Mouse (Mus musculus) hindbrain, embryonic 16.5 days (tissue): ENCODE data around the gene Ccnc. TPM values are rescaled to one million over a fixed set of nuclear protein-coding genes. Genes with fewer than 3 reads are reported as not detected.
A peak's percentile ranks its signal among the peaks of the same experiment; 100 is the strongest.
"Not testable (repeated sequence)": the region's sequence is repeated elsewhere in the genome, so short reads cannot be mapped to it uniquely, and the experiment has no call there.

Source experiments
- ATAC-seq: fragments of 200-750 bp; cut with Nextera tagmentation; 2 replicates; pipeline ENCODE4 v1.8.0; 2017; ENCODE audit warnings: moderate TSS enrichment, moderate library complexity
- H3K27ac ChIP-seq: fragments of 300-500 bp; sonication (generic); 2 replicates; pipeline ENCODE4 v1.5.1; 2014; ENCODE audit warnings: low read depth, mild to moderate bottlenecking, control low read depth, low read length, moderate library complexity
- H3K27me3 ChIP-seq: fragments of 300-500 bp; sonication (generic); replicated peaks from 2 replicates; pipeline ENCODE4 v1.6.1; 2014; ENCODE audit warnings: low read length; ENCODE audit not compliant: control insufficient read depth, insufficient read depth
- H3K36me3 ChIP-seq: fragments of 300-500 bp; sonication (generic); 2 replicates; pipeline ENCODE4 v1.6.1; 2014; ENCODE audit warnings: mild to moderate bottlenecking, low read length, moderate library complexity, mixed read lengths; ENCODE audit not compliant: control insufficient read depth, insufficient read depth
- H3K4me1 ChIP-seq: fragments of 300-500 bp; sonication (generic); 2 replicates; pipeline ENCODE4 v1.6.1; 2014; ENCODE audit warnings: low read depth, low read length; ENCODE audit not compliant: control insufficient read depth, insufficient read depth
- H3K4me2 ChIP-seq: fragments of 300-500 bp; sonication (generic); 2 replicates; pipeline ENCODE4 v1.6.1; 2014; ENCODE audit warnings: mild to moderate bottlenecking, low read length, control low read depth, moderate library complexity
- H3K4me3 ChIP-seq: fragments of 300-500 bp; sonication (generic); 2 replicates; pipeline ENCODE4 v1.5.1; 2014; ENCODE audit warnings: mild to moderate bottlenecking, low read length, control low read depth, moderate library complexity
- H3K9ac ChIP-seq: fragments of 300-500 bp; sonication (generic); 2 replicates; pipeline ENCODE4 v1.6.1; 2014; ENCODE audit warnings: low read depth, mild to moderate bottlenecking, control low read depth, low read length, moderate library complexity
- H3K9me3 ChIP-seq: fragments of 300-500 bp; sonication (generic); 2 replicates; pipeline ENCODE4 v1.6.1; 2014; ENCODE audit warnings: mild to moderate bottlenecking, low read length, moderate library complexity; ENCODE audit not compliant: control insufficient read depth
- WGBS: fragments of 180-500 bp; shearing (Covaris S2); extraction: QIAGEN DNeasy Blood & Tissue Kit; methylation state at CpG from one replicate; pipeline ENCODE4 v1.1.7; 2014; 5-methylcytosine and 5-hydroxymethylcytosine counted together
- polyA plus RNA-seq: library from polyadenylated mRNA; unstranded; fragments of >200 nt; fragmentation: Nextera tagmentation; extraction: Ambion mirVana; gene quantifications from 2 replicates; pipeline ENCODE4 v1.2.1, GENCODE M21; 2015

Gene Ccnc
- polyA plus RNA-seq, 1 experiment from 2014 or later, result 72.4 TPM

DNA sequence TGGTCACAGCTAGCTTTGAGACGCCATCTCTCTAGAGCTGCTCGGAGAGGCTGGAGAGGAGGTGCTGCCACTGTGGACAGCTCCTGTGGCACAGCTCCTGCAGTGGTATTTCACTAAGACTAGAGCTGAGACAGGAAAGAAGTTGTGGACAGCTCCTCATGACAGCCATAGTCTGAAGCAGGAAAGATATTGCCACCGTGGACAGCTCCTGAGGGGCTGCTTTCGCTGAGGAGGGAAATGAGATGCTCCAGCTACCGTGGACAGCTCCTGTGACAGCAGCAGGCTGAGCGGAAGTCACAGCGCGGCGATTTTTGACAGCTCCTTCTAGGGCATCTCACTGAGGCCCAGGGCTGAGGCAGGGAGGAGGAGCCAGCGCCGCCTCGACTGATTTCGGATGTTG is 15.4 kb upstream of the Ccnc start:
- Histone ChIP-seq H3K27ac (no peak overlapping the region), H3K4me2 (peak overlapping the region; percentile 49), H3K9ac (peak overlapping the region; percentile 33; the same call in 1 of the 2 replicates), H3K4me1 (peaks cover 4% of the 10 kb centered on the region), H3K9me3 (no peaks in the 10 kb centered on the region), H3K4me3 (peak overlapping the region; percentile 28), H3K36me3 (no peaks in the 10 kb centered on the region), H3K27me3 (no peaks in the 10 kb centered on the region)
- peak; percentile 89 for ATAC-seq
- 6% methylated on average over 13 of the region's 13 CpGs for WGBS

- no peak for ATAC-seq
- Histone ChIP-seq H3K4me1 (no peaks in the 10 kb centered on the region), H3K4me3 (no peak overlapping the region), H3K27ac (no peak overlapping the region), H3K4me2 (no peak overlapping the region), H3K27me3 (no peaks in the 10 kb centered on the region), H3K36me3 (no peaks in the 10 kb centered on the region), H3K9ac (no peak overlapping the region), H3K9me3 (no peaks in the 10 kb centered on the region)
- WGBS, result 35% methylated on average over 7 of the region's 7 CpGs
Measured at GRCm38 (mm10) chr4:21722752-21723334, 4.7 kb upstream of the Ccnc start.

- peaks cover 11% of the 10 kb centered on the region for H3K4me1 ChIP-seq
- H3K4me2 ChIP-seq, result peak overlapping the region; percentile 69
- H3K27me3 ChIP-seq, result no peaks in the 10 kb centered on the region
- no peaks in the 10 kb centered on the region for H3K9me3 ChIP-seq
- H3K27ac ChIP-seq, result peak overlapping the region; percentile 82
- ATAC-seq, result peak; percentile 45
- peak overlapping the region; percentile 85 for H3K9ac ChIP-seq
- peak overlapping the region; percentile 74 for H3K4me3 ChIP-seq
- no peaks in the 10 kb centered on the region for H3K36me3 ChIP-seq
- WGBS, result under 1% methylated on average over 22 of the region's 22 CpGs
Measured at GRCm38 (mm10) chr4:21726912-21727614, 438 bp upstream of the Ccnc start.

GRCm38 (mm10) chr4:21739169-21739568 is 11.7 kb downstream of the Ccnc start:
- no peak overlapping the region for H3K27ac ChIP-seq
- H3K4me3 ChIP-seq, result no peak overlapping the region
- WGBS, result 94% methylated on average over 4 of the region's 4 CpGs
- no peak overlapping the region for H3K4me2 ChIP-seq
- H3K9me3 ChIP-seq, result no peaks in the 10 kb centered on the region
- H3K36me3 ChIP-seq, result peaks cover 9% of the 10 kb centered on the region; the same call in 1 of the 2 replicates
- H3K4me1 ChIP-seq, result no peaks in the 10 kb centered on the region
- ATAC-seq, result no peak
- no peak overlapping the region for H3K9ac ChIP-seq
- no peaks in the 10 kb centered on the region for H3K27me3 ChIP-seq

DNA sequence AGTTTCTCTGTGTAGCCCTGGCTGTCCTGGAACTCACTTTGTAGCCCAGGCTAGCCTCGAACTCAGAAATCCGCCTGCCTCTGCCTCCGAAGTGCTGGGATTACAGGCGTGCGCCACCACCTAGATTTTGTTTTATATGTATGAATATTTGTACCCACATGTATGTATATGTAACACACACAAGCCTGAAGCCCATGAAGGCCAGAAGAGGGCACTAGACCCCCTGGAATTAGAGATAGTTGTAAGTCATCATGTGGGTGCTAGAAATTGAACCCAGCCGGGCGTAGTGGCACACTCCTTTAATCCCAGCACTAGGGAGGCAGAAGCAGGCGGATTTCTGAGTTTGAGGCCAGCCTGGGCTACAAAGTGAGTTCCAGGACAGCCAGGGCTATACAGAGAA is 16.6 kb downstream of the Ccnc start:
- H3K9ac ChIP-seq, H3K4me2 ChIP-seq, H3K4me1 ChIP-seq, H3K27ac ChIP-seq, ATAC-seq, H3K27me3 ChIP-seq, H3K4me3 ChIP-seq, H3K9me3 ChIP-seq, H3K36me3 ChIP-seq: not testable (repeated sequence)
- WGBS, result 98% methylated on average over 8 of the region's 8 CpGs

- Histone ChIP-seq H3K9me3 (no peaks in the 10 kb centered on the region), H3K9ac (no peak overlapping the region), H3K4me1 (no peaks in the 10 kb centered on the region), H3K27ac (no peak overlapping the region), H3K4me2 (no peak overlapping the region), H3K36me3 (peaks cover 6% of the 10 kb centered on the region; the same call in 1 of the 2 replicates), H3K4me3 (no peak overlapping the region), H3K27me3 (no peaks in the 10 kb centered on the region)
- WGBS, result 89% methylated on average over 5 of the region's 5 CpGs
- no peak for ATAC-seq
Measured at GRCm38 (mm10) chr4:21745723-21746122, 18.2 kb downstream of the Ccnc start.

DNA sequence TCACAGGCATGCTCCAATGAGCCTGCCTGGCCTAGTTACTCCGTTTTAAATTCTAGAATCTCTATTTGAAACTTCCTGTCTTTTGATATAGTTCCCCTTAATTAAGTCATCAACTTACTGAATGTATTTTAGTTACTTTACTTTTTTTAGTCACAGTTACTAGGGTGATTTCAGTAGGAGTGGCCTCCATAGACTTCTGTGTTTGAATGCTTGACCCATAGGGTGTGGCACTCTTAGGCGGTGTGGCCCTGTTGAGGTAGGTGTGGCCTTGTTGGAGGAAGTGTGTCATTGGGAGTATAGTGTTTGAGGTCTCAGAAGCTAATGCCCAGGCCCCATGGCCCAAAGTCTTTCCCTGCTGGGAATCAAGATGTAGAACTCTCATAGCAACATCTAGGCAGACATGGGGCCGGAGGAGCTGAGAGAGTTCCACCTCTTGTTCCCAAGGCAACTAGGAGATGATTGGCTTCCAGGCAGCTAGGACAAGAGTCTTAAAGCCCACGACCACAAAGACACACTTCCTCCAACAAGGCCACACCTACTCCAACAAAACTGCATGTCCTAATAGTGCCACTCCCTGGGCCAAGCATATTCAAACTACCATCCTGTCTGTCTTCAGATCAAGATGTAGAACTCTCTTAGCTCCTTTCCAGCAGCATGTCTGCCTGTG is 27.8 kb downstream of the Ccnc start:
- no peak for ATAC-seq
- H3K4me2 ChIP-seq, result no peak overlapping the region
- no peaks in the 10 kb centered on the region for H3K4me1 ChIP-seq
- H3K27ac ChIP-seq, result no peak overlapping the region
- WGBS, result 69% methylated on average over 4 of the region's 4 CpGs
- peaks cover 6% of the 10 kb centered on the region; the same call in 1 of the 2 replicates for H3K36me3 ChIP-seq
- no peak overlapping the region for H3K4me3 ChIP-seq
- H3K9ac ChIP-seq, result no peak overlapping the region
- H3K27me3 ChIP-seq, result no peaks in the 10 kb centered on the region
- no peaks in the 10 kb centered on the region for H3K9me3 ChIP-seq

GRCm38 (mm10) chr4:21758860-21759259 is 31.4 kb downstream of the Ccnc start:
- Histone ChIP-seq H3K9me3 (no peaks in the 10 kb centered on the region), H3K4me2 (no peak overlapping the region), H3K4me1 (no peaks in the 10 kb centered on the region), H3K27me3 (no peaks in the 10 kb centered on the region), H3K4me3 (no peak overlapping the region), H3K36me3 (peaks cover 6% of the 10 kb centered on the region; the same call in 1 of the 2 replicates), H3K9ac (no peak overlapping the region), H3K27ac (no peak overlapping the region)
- ATAC-seq, result no peak
- 52% methylated on average over 1 of the region's 1 CpGs for WGBS

- no peak overlapping the region for H3K4me2 ChIP-seq
- no peak overlapping the region for H3K9ac ChIP-seq
- WGBS, result 74% methylated on average over 9 of the region's 9 CpGs
- H3K27ac ChIP-seq, result no peak overlapping the region
- H3K36me3 ChIP-seq, result peaks cover 6% of the 10 kb centered on the region; the same call in 1 of the 2 replicates
- H3K4me1 ChIP-seq, result no peaks in the 10 kb centered on the region; the same call in 1 of the 2 replicates
- no peak overlapping the region for H3K4me3 ChIP-seq
- no peak for ATAC-seq
- H3K9me3 ChIP-seq, result no peaks in the 10 kb centered on the region
- no peaks in the 10 kb centered on the region for H3K27me3 ChIP-seq
Measured at GRCm38 (mm10) chr4:21761416-21762160, 34.1 kb downstream of the Ccnc start.
